Mouse (Mus musculus) ES-E14 (cell line): ENCODE data around the gene Npcd.

Source experiments
- HCFC1 ChIP-seq: IDR thresholded peaks from 2 replicates; pipeline ENCODE4 v1.6.1; 2012; ENCODE audit warnings: low read length, inconsistent platforms, borderline replicate concordance; ENCODE audit not compliant: insufficient read depth
- MAFK ChIP-seq: IDR thresholded peaks from 2 replicates; pipeline ENCODE4 v1.6.1; 2014; ENCODE audit warnings: mild to moderate bottlenecking, low read depth, low read length, inconsistent platforms; ENCODE audit not compliant: insufficient read depth
- ZC3H11A ChIP-seq: IDR thresholded peaks from 2 replicates; pipeline ENCODE4 v1.6.1; 2012; ENCODE audit warnings: low read depth, mild to moderate bottlenecking, inconsistent platforms, low read length, borderline replicate concordance
- ZNF384 ChIP-seq: IDR thresholded peaks from 2 replicates; pipeline ENCODE4 v1.6.1; 2012; ENCODE audit warnings: low read depth, low read length, inconsistent platforms

- no peak for TF ChIP-seq ZNF384
- no peak for TF ChIP-seq MAFK
- TF ChIP-seq HCFC1 = no peak
- TF ChIP-seq ZC3H11A = no peak
These were observed 89.3 kb downstream of the Npcd start for GRCm38 (mm10) chr15:79744742-79745141.
